In the genomic region with DNA sequence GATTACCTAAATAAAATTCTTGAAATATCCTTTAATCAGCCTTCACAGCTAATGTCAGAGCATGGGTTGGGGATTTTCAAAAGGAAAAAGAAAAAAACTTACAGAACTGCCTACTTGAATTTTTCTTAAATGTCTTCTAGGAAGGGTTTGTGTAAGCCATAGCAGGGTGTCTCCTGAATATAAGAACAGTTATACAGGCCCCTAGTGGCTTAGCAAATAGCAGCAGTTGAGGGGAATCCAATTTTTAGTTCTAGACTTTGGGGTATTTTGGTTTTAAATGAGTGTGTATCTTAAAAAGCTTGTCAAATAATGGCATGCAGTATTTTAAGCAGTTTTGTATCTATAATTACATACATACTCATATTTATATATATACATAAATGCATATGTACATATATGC, we compare ENCODE assay signal across 9 mouse cellular contexts.
DNase-seq lines count a peak whose midpoint lies in the region; ATAC-seq and TF ChIP-seq lines count a peak whose summit lies in the region.
"Had no signal": no experiment of that assay in that cellular context is flagged by ENCODE, and none has a peak within 500 bp of the region (broad histone marks: within the 10 kb centered on the region; RNA-seq: fewer than 3 reads in every experiment).

No protein-coding gene starts in this region.

- no peak overlapping the region; the same call in 1 of the 2 replicates for H3K4me3 ChIP-seq in heart, postnatal 0 days (ENCODE audit: low read depth, low read length)
- H3K4me3 ChIP-seq in limb, embryonic 13.5 days, result peak overlapping the region; percentile 87

- no peaks in the 10 kb centered on the region for H3K27me3 ChIP-seq in heart, postnatal 0 days (ENCODE audit: control insufficient read depth, insufficient read depth, low read length)
- H3K27me3 ChIP-seq in limb, embryonic 13.5 days, result no peaks in the 10 kb centered on the region

- H3K9me3 ChIP-seq in heart, postnatal 0 days (replicated peaks; ENCODE audit: control insufficient read depth, low read length), result no peaks in the 10 kb centered on the region
- H3K9me3 ChIP-seq in limb, embryonic 13.5 days, result no peaks in the 10 kb centered on the region

- TF ChIP-seq EP300 in heart, postnatal 0 days (IDR thresholded peaks at IDR 0.05; ENCODE audit: low read depth), result no peak

- no peak for ATAC-seq in heart, postnatal 0 days (ENCODE audit: insufficient read depth, low read depth)
- no peak for ATAC-seq in limb, embryonic 13.5 days (ENCODE audit: low FRiP score, low read depth)
- no peak for ATAC-seq in erythroid progenitor cell, adult 5-6 weeks (replicated peaks; ENCODE audit: low FRiP score, poor library complexity, severe bottlenecking)

- H3K4me2 ChIP-seq in heart, postnatal 0 days (ENCODE audit: low read depth, low read length), result peak overlapping the region; percentile 99; the same call in 1 of the 2 replicates
- H3K4me2 ChIP-seq in limb, embryonic 13.5 days (replicated peaks), result peak overlapping the region; percentile 74

- no peaks in the 10 kb centered on the region for H3K4me1 ChIP-seq in heart, postnatal 0 days (ENCODE audit: control insufficient read depth, insufficient read depth)
- peaks cover 22% of the 10 kb centered on the region for H3K4me1 ChIP-seq in limb, embryonic 13.5 days

- no peak overlapping the region for H3K27ac ChIP-seq in heart, postnatal 0 days (ENCODE audit: low read depth)
- H3K27ac ChIP-seq in limb, embryonic 13.5 days, result no peak overlapping the region

- peak; percentile 75 for DNase-seq in heart, postnatal 0 days (ENCODE audit: low spot score)
- DNase-seq in heart, adult 8-10 months (ENCODE audit: low spot score), result no peak
- peak; percentile 19 for DNase-seq in 3T3-L1 (ENCODE audit: low read depth, low spot score)
- DNase-seq in embryo, embryonic 10.5 days (ENCODE audit: low spot score), result peak; percentile 67
- no peak for DNase-seq in thymus, postnatal 14 days
- no peak for DNase-seq in thymus, postnatal 36 days
- DNase-seq: cerebellum, adult 11-12 months had no signal

- no peak overlapping the region for H3K9ac ChIP-seq in heart, postnatal 0 days (replicated peaks; ENCODE audit: low read depth, low read length)
- H3K9ac ChIP-seq in limb, embryonic 13.5 days, result no peak overlapping the region

- peak; percentile 60 for TF ChIP-seq CTCF in heart, postnatal 0 days (IDR thresholded peaks at IDR 0.05; ENCODE audit: low read depth)

- H3K36me3 ChIP-seq in heart, postnatal 0 days (replicated peaks; ENCODE audit: control insufficient read depth, insufficient read depth, low read length), result no peaks in the 10 kb centered on the region
- no peaks in the 10 kb centered on the region for H3K36me3 ChIP-seq in limb, embryonic 13.5 days

Comparison
In these comparisons a context has a peak if more than half of its experiments do, and no peak if none do; other contexts are left out.
1. DNase-seq: peak in heart, postnatal 0 days (single experiment), 3T3-L1 (single experiment) and embryo, embryonic 10.5 days (single experiment); none in heart, adult 8-10 months (single experiment), thymus, postnatal 14 days (single experiment) and thymus, postnatal 36 days (0 of 2).